Comparison of ENCODE assay signal across 8 mouse cellular contexts in the genomic region with DNA sequence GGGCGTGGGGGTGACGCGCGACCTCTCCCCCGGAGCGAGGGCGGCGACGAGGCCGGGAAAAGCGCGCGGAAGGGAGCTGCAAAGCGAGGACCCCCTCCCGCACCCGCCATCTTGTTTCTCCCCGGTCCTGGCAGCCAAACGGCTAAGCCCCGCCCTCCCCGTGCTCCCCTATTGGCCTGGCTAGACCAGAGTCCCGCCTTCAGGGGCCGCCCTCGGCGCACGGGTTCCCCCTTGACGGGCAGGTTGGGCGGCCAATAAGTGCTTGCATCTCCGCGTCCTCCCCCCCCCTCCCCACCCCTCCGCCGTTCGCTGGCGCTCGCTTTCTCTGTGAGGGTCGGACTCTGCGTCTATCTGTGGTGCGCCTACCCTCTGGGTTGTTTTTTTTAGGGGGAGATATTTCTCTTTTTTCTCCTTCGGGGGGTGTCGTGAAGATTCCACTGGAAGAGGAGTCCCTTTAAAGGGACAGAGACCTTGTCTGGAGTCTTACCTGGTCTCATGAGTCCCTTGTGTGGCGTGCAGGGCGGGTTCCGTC. TPM values are rescaled to one million over a fixed set of nuclear protein-coding genes. Genes with fewer than 3 reads are reported as not detected.
A peak's percentile ranks its signal among the peaks of the same experiment; 100 is the strongest.
DNase-seq lines count a peak whose midpoint lies in the region; ATAC-seq and TF ChIP-seq lines count a peak whose summit lies in the region.

No protein-coding gene starts in this region.

- peak; percentile 12; the same call in 1 of the 2 replicates for TF ChIP-seq CTCF in kidney, postnatal 0 days (IDR thresholded peaks at IDR 0.05; ENCODE audit: low read depth)

- peak; percentile 89 for TF ChIP-seq POLR2A in myocyte (IDR thresholded peaks at IDR 0.05; ENCODE audit: insufficient read length, low read depth)

- DNase-seq in kidney, postnatal 0 days (ENCODE audit: low spot score), result peak; percentile 99
- DNase-seq in liver, embryonic 11.5 days (ENCODE audit: low spot score), result peak; percentile 100
- DNase-seq in spleen, postnatal 4 days (ENCODE audit: low spot score in 2 of 2), result peak; percentile 100

- no peaks in the 10 kb centered on the region for H3K9me3 ChIP-seq in heart, embryonic 13.5 days
- H3K9me3 ChIP-seq in kidney, postnatal 0 days (replicated peaks; ENCODE audit: low read length), result no peaks in the 10 kb centered on the region
- no peaks in the 10 kb centered on the region for H3K9me3 ChIP-seq in liver, embryonic 11.5 days (ENCODE audit: control insufficient read depth, low read length)

- H3K9ac ChIP-seq in heart, embryonic 13.5 days, result peak overlapping the region; percentile 100
- H3K9ac ChIP-seq in kidney, postnatal 0 days (ENCODE audit: low read depth, low read length), result peak overlapping the region; percentile 100
- peak overlapping the region; percentile 99 for H3K9ac ChIP-seq in liver, embryonic 11.5 days (ENCODE audit: low read depth, low read length)

- peak overlapping the region; percentile 77 for H3K4me3 ChIP-seq in brown adipose tissue, adult 24 weeks (ENCODE audit: insufficient read depth, low read depth, low read length)
- peak overlapping the region; percentile 87 for H3K4me3 ChIP-seq in heart, embryonic 13.5 days
- H3K4me3 ChIP-seq in kidney, postnatal 0 days (replicated peaks; ENCODE audit: low read depth, low read length), result peak overlapping the region; percentile 99
- peak overlapping the region; percentile 94 for H3K4me3 ChIP-seq in liver, embryonic 11.5 days (ENCODE audit: low read depth, low read length)
- H3K4me3 ChIP-seq in myocyte, result peak overlapping the region; percentile 56

- H3ac ChIP-seq in myocyte (ENCODE audit: control insufficient read depth, insufficient read length), result peak overlapping the region; percentile 89

- peak; percentile 96 for ATAC-seq in CD4-positive, CD25-positive, alpha-beta regulatory T cell, adult 4 months
- ATAC-seq in erythroid progenitor cell, adult 5-6 weeks (replicated peaks; ENCODE audit: low FRiP score, poor library complexity, severe bottlenecking), result peak; percentile 84
- ATAC-seq in heart, embryonic 13.5 days (ENCODE audit: extremely low read depth, insufficient number of reproducible peaks, low FRiP score, low TSS enrichment), result peak; percentile 97
- peak; percentile 98 for ATAC-seq in kidney, postnatal 0 days (replicated peaks; ENCODE audit: low FRiP score, low read depth)
- ATAC-seq in liver, embryonic 11.5 days (replicated peaks; ENCODE audit: low FRiP score), result peak; percentile 94

- peak overlapping the region; percentile 39; the same call in 1 of the 2 replicates for H3K27ac ChIP-seq in brown adipose tissue, adult 24 weeks (replicated peaks; ENCODE audit: low read depth, low read length)
- peak overlapping the region; percentile 99 for H3K27ac ChIP-seq in heart, embryonic 13.5 days (replicated peaks)
- peak overlapping the region; percentile 99 for H3K27ac ChIP-seq in kidney, postnatal 0 days
- peak overlapping the region; percentile 98 for H3K27ac ChIP-seq in liver, embryonic 11.5 days (ENCODE audit: low read depth, low read length)

- peaks cover 36% of the 10 kb centered on the region for H3K79me2 ChIP-seq in myocyte (ENCODE audit: control insufficient read depth, insufficient read depth)

- peaks cover 13% of the 10 kb centered on the region for H3K36me3 ChIP-seq in heart, embryonic 13.5 days
- H3K36me3 ChIP-seq in kidney, postnatal 0 days (ENCODE audit: insufficient read depth, low read length), result peaks cover 6% of the 10 kb centered on the region
- peaks cover 9% of the 10 kb centered on the region for H3K36me3 ChIP-seq in liver, embryonic 11.5 days (ENCODE audit: control insufficient read depth, insufficient read depth, low read length)
- H3K36me3 ChIP-seq in myocyte (ENCODE audit: control insufficient read depth, insufficient read depth), result no peaks in the 10 kb centered on the region

- peak overlapping the region; percentile 96 for H3K4me2 ChIP-seq in heart, embryonic 13.5 days
- H3K4me2 ChIP-seq in kidney, postnatal 0 days (ENCODE audit: low read length), result peak overlapping the region; percentile 97
- peak overlapping the region; percentile 93 for H3K4me2 ChIP-seq in liver, embryonic 11.5 days
- peak overlapping the region; percentile 82 for H3K4me2 ChIP-seq in myocyte (ENCODE audit: low read depth)

- H3K4me1 ChIP-seq in brown adipose tissue, adult 24 weeks (ENCODE audit: control insufficient read depth, insufficient read depth, insufficient read length, low read length), result peaks cover 6% of the 10 kb centered on the region
- H3K4me1 ChIP-seq in heart, embryonic 13.5 days, result peaks cover 40% of the 10 kb centered on the region
- H3K4me1 ChIP-seq in kidney, postnatal 0 days (replicated peaks; ENCODE audit: insufficient read depth, low read length), result peaks cover 19% of the 10 kb centered on the region
- peaks cover 39% of the 10 kb centered on the region for H3K4me1 ChIP-seq in liver, embryonic 11.5 days (replicated peaks; ENCODE audit: control insufficient read depth, insufficient read depth, low read length)

- WGBS in heart, embryonic 13.5 days, result under 1% methylated on average over 40 of the region's 42 CpGs
- WGBS in kidney, postnatal 0 days, result 0% methylated on average over 32 of the region's 42 CpGs
- 1% methylated on average over 42 of the region's 42 CpGs for WGBS in liver, embryonic 11.5 days

- no peaks in the 10 kb centered on the region for H3K27me3 ChIP-seq in heart, embryonic 13.5 days (replicated peaks)
- H3K27me3 ChIP-seq in kidney, postnatal 0 days (ENCODE audit: insufficient read depth, low read length), result no peaks in the 10 kb centered on the region
- no peaks in the 10 kb centered on the region for H3K27me3 ChIP-seq in liver, embryonic 11.5 days (replicated peaks; ENCODE audit: control insufficient read depth, insufficient read depth, low read length)
- no peaks in the 10 kb centered on the region for H3K27me3 ChIP-seq in myocyte (ENCODE audit: control insufficient read depth, insufficient read depth, insufficient read length)

TF ChIP-seq in myocyte, 11 proteins besides CTCF, POLR2A, EP300 and RAD21:
- TF ChIP-seq E2F4 (IDR thresholded peaks at IDR 0.05; ENCODE audit: insufficient read depth) (no peak), POLR2AphosphoS2 (IDR thresholded peaks at IDR 0.05; ENCODE audit: insufficient read length, low read depth) (peak; percentile 96)

RNA-seq across cellular contexts. Expression of gene Brpf3, which starts 0.7 kb away (rescaled TPM):
- polyA plus RNA-seq in CD4-positive, CD25-positive, alpha-beta regulatory T cell, adult 4 months (2017; shearing (Covaris generic)), result 1 to 10 TPM; 1.1 to 2.2 TPM
- polyA plus RNA-seq in brown adipose tissue, adult 24 weeks (2012; ENCODE audit: insufficient read depth, insufficient read length, missing spikeins), result 21.0 and 28.9 TPM in 2 replicates
- total RNA-seq in erythroid progenitor cell, adult 5-6 weeks (2015; ENCODE audit: low replicate concordance), result 497 and 560 TPM in 2 replicates
- 243 and 286 TPM in 2 replicates for total RNA-seq in erythroid progenitor cell, adult 5-6 weeks (2017; ENCODE audit: low replicate concordance)
- polyA plus RNA-seq in heart, embryonic 13.5 days (2015; fragmentation: Nextera tagmentation; extraction: Ambion mirVana), result 7.0 and 8.3 TPM in 2 replicates
- polyA plus RNA-seq in kidney, postnatal 0 days (2015; fragmentation: Nextera tagmentation; extraction: Ambion mirVana), result 7.1 and 8.3 TPM in 2 replicates
- 29.3 and 34.8 TPM in 2 replicates for polyA plus RNA-seq in liver, embryonic 11.5 days (2014; fragmentation: Nextera tagmentation; extraction: Ambion mirVana)
- 6.7 TPM for polyA plus RNA-seq in myocyte (2012; fragmentation: generic; extraction: Trizol)

RNA-seq across cellular contexts. Expression of gene Mapk13, which starts 32.4 kb away (rescaled TPM):
- not detected for polyA plus RNA-seq in CD4-positive, CD25-positive, alpha-beta regulatory T cell, adult 4 months (2017; shearing (Covaris generic))
- 0.75 TPM in 2 replicates for polyA plus RNA-seq in brown adipose tissue, adult 24 weeks (2012; ENCODE audit: insufficient read depth, insufficient read length, missing spikeins)
- 2.2 and 12.2 TPM in 2 replicates for total RNA-seq in erythroid progenitor cell, adult 5-6 weeks (2015; ENCODE audit: low replicate concordance)
- total RNA-seq in erythroid progenitor cell, adult 5-6 weeks (2017; ENCODE audit: low replicate concordance), result 0.61 and 4.2 TPM in 2 replicates
- polyA plus RNA-seq in heart, embryonic 13.5 days (2015; fragmentation: Nextera tagmentation; extraction: Ambion mirVana), result 4.3 and 7.1 TPM in 2 replicates
- 43.5 and 47.7 TPM in 2 replicates for polyA plus RNA-seq in kidney, postnatal 0 days (2015; fragmentation: Nextera tagmentation; extraction: Ambion mirVana)
- polyA plus RNA-seq in liver, embryonic 11.5 days (2014; fragmentation: Nextera tagmentation; extraction: Ambion mirVana), result 5.0 and 5.5 TPM in 2 replicates
- polyA plus RNA-seq in myocyte (2012; fragmentation: generic; extraction: Trizol), result 0.08 TPM

RNA-seq across cellular contexts. Expression of gene Pnpla1, which starts 56.7 kb away (rescaled TPM):
- polyA plus RNA-seq in CD4-positive, CD25-positive, alpha-beta regulatory T cell, adult 4 months (2017; shearing (Covaris generic)), result not detected
- polyA plus RNA-seq in brown adipose tissue, adult 24 weeks (2012; ENCODE audit: insufficient read depth, insufficient read length, missing spikeins), result not detected in 2 replicates
- 2.2 TPM in 1 of 2 replicates, not detected in the other for total RNA-seq in erythroid progenitor cell, adult 5-6 weeks (2015; ENCODE audit: low replicate concordance)
- total RNA-seq in erythroid progenitor cell, adult 5-6 weeks (2017; ENCODE audit: low replicate concordance), result not detected in 2 replicates
- not detected in 2 replicates for polyA plus RNA-seq in heart, embryonic 13.5 days (2015; fragmentation: Nextera tagmentation; extraction: Ambion mirVana)
- polyA plus RNA-seq in kidney, postnatal 0 days (2015; fragmentation: Nextera tagmentation; extraction: Ambion mirVana), result not detected in 2 replicates
- polyA plus RNA-seq in liver, embryonic 11.5 days (2014; fragmentation: Nextera tagmentation; extraction: Ambion mirVana), result 0.05 TPM in 1 of 2 replicates, not detected in the other
- polyA plus RNA-seq in myocyte (2012; fragmentation: generic; extraction: Trizol), result not detected

Comparison
In these comparisons a context has a peak if more than half of its experiments do, and no peak if none do; other contexts are left out.
1. Peak in every context shown above with its lines: DNase-seq, ATAC-seq, H3K4me3 ChIP-seq and H3K27ac ChIP-seq.
2. H3K27ac ChIP-seq: peak in every context shown above with its lines; median percentile 99 in heart, embryonic 13.5 days; 99 in kidney, postnatal 0 days; 98 in liver, embryonic 11.5 days; 39 in brown adipose tissue, adult 24 weeks.